Mouse (Mus musculus) kidney, adult 2 months (tissue): Measurements from ENCODE around the gene Pde4d. TPM values are rescaled to one million over a fixed set of nuclear protein-coding genes. Genes with fewer than 3 reads are reported as not detected.

Experiments
- DNase-seq: peaks from one replicate; pipeline ENCODE4 v3.0.0; 2021
- H3K27ac ChIP-seq: fragments of 200-500 bp; 2 replicates; pipeline ENCODE4 v1.5.1; 2012; ENCODE audit warnings: low read depth, low read length, control low read depth, inconsistent platforms; ENCODE audit not compliant: insufficient read depth
- H3K27me3 ChIP-seq: fragments of 200-500 bp; replicated peaks from 2 replicates; pipeline ENCODE4 v1.6.1; 2012; ENCODE audit warnings: mild to moderate bottlenecking, moderate library complexity, low read length, inconsistent platforms; ENCODE audit not compliant: control insufficient read depth, insufficient read depth
- H3K36me3 ChIP-seq: fragments of 200-500 bp; 2 replicates; pipeline ENCODE4 v1.6.1; 2012; ENCODE audit warnings: mild to moderate bottlenecking, moderate library complexity, low read length, inconsistent platforms; ENCODE audit not compliant: control insufficient read depth, insufficient read depth
- H3K4me1 ChIP-seq: fragments of 200-500 bp; 2 replicates; pipeline ENCODE4 v1.6.1; 2011; ENCODE audit warnings: low read length; ENCODE audit not compliant: control insufficient read depth, insufficient read depth
- H3K4me3 ChIP-seq: fragments of 200-500 bp; 2 replicates; pipeline ENCODE4 v1.5.1; 2011; ENCODE audit warnings: mild to moderate bottlenecking, low read depth, low read length, control low read depth; ENCODE audit not compliant: insufficient read depth
- CTCF ChIP-seq: fragments of 200-500 bp; conservative IDR thresholded peaks from 2 replicates; pipeline ENCODE4 v1.5.1; 2011; ENCODE audit warnings: low read depth, mild to moderate bottlenecking, control low read depth, low read length, moderate library complexity, mixed read lengths; ENCODE audit not compliant: insufficient read depth, insufficient read length
- POLR2A ChIP-seq: fragments of 200-500 bp; IDR thresholded peaks from one replicate; pipeline ENCODE4 v1.6.1; 2011; ENCODE audit warnings: low read depth, low read length, control low read depth
- WGBS: fragments of 180-500 bp; shearing (Covaris S2); methylation state at CpG from one replicate; pipeline ENCODE4 v1.1.7; 2018; 5-methylcytosine and 5-hydroxymethylcytosine counted together
- polyA plus RNA-seq: library from polyadenylated mRNA; depleted of rRNA; stranded (reverse); fragments of >200 nt; gene quantifications from 2 replicates; pipeline ENCODE4 v1.2.3, GENCODE M21; 2012

Gene Pde4d
- polyA plus RNA-seq, 1 experiment: 18.3 TPM

DNA sequence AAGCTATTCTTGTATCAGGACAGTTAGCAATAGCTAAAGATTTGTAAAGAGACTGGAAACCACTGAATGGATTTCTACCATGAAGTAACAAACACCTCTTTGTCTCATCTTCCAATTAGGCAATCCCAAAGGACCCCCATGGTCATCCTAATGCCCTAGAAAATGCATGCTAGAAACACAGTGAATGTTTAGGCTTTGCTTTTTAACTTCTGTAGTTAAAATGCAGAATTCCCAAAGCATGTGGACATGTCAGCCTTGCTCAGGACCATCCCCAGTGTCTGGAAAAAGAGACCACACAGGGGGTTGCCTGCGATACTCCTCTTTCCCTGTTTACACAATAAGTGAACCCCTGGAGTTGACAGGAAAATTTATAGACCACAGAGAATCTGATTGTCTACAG, 926.9 kb downstream of the Pde4d start:
- Histone ChIP-seq H3K36me3 (no peaks in the 10 kb centered on the region), H3K4me3 (no peak overlapping the region), H3K27me3 (no peaks in the 10 kb centered on the region), H3K27ac (no peak overlapping the region), H3K4me1 (no peaks in the 10 kb centered on the region)
- 46% methylated on average over 1 of the region's 1 CpGs for WGBS
- TF ChIP-seq POLR2A (no peak), CTCF (no peak)
- no peak for DNase-seq

GRCm38 (mm10) chr13:109380149-109380548, 930.4 kb downstream of the Pde4d start:
- Histone ChIP-seq H3K36me3 (no peaks in the 10 kb centered on the region), H3K4me3 (no peak overlapping the region), H3K27me3 (no peaks in the 10 kb centered on the region), H3K27ac (no peak overlapping the region), H3K4me1 (no peaks in the 10 kb centered on the region)
- DNase-seq: no peak
- WGBS: 95% methylated on average over 2 of the region's 2 CpGs
- TF ChIP-seq POLR2A (no peak), CTCF (no peak)

- H3K27ac ChIP-seq: no peak overlapping the region
- DNase-seq: no peak
These were observed 939.0 kb downstream of the Pde4d start for GRCm38 (mm10) chr13:109388626-109389220.

GRCm38 (mm10) chr13:109402396-109402795, 952.6 kb downstream of the Pde4d start:
- DNase-seq: peak; percentile 71
- TF ChIP-seq POLR2A (no peak), CTCF (no peak)
- Histone ChIP-seq H3K27me3 (no peaks in the 10 kb centered on the region), H3K36me3 (no peaks in the 10 kb centered on the region), H3K4me1 (0 out of 2 replicates have a peak, but pooled peaks cover 2% of the 10 kb centered on the region), H3K4me3 (no peak overlapping the region), H3K27ac (no peak overlapping the region)
- 60% methylated on average over 4 of the region's 4 CpGs for WGBS

More at GRCm38 (mm10) chr13:109388626-109389220, 939.0 kb downstream of the Pde4d start:
- H3K36me3 ChIP-seq: no peaks in the 10 kb centered on the region
- H3K4me3 ChIP-seq: no peak overlapping the region
- WGBS: 45% methylated on average over 8 of the region's 8 CpGs
- no peaks in the 10 kb centered on the region for H3K27me3 ChIP-seq
- no peak for TF ChIP-seq CTCF
- no peak for TF ChIP-seq POLR2A
- H3K4me1 ChIP-seq: no peaks in the 10 kb centered on the region

GRCm38 (mm10) chr13:109402936-109403335, 953.2 kb downstream of the Pde4d start:
- TF ChIP-seq CTCF (no peak), POLR2A (no peak)
- WGBS: 62% methylated on average over 2 of the region's 2 CpGs

DNA sequence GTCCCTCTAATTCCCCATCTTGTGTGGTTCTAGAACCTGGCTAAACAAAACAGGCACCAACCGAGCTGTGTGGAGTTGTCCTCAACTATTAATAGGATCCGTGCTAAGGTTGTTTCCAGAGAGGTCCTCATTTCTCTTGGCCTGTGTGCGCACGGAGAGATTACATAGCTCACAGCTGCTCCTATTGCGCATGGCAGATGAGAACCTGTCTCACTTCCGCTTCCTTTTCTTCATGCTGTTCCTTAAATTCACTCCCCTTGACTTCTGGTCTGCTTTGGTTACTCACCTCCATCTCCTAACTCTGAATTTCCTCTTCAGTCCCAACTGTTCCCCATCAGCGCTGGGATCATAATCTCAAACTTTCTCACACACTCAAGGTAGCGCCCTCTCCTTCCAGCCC, 956.6 kb downstream of the Pde4d start:
- TF ChIP-seq CTCF (no peak), POLR2A (no peak)
- no peaks in the 10 kb centered on the region for H3K27me3 ChIP-seq
- DNase-seq: no peak
- no peak overlapping the region for H3K4me3 ChIP-seq
- H3K4me1 ChIP-seq: 0 out of 2 replicates have a peak, but pooled peaks cover 2% of the 10 kb centered on the region
- H3K36me3 ChIP-seq: no peaks in the 10 kb centered on the region
- WGBS: 91% methylated on average over 8 of the region's 8 CpGs
- H3K27ac ChIP-seq: no peak overlapping the region

More at GRCm38 (mm10) chr13:109402936-109403335, 953.2 kb downstream of the Pde4d start:
- H3K4me3 ChIP-seq: no peak overlapping the region
- H3K4me1 ChIP-seq: 0 out of 2 replicates have a peak, but pooled peaks cover 2% of the 10 kb centered on the region
- DNase-seq: no peak
- H3K27me3 ChIP-seq: no peaks in the 10 kb centered on the region
- H3K36me3 ChIP-seq: no peaks in the 10 kb centered on the region
- H3K27ac ChIP-seq: no peak overlapping the region

- Histone ChIP-seq H3K4me3 (no peak overlapping the region), H3K4me1 (0 out of 2 replicates have a peak, but pooled peaks cover 2% of the 10 kb centered on the region), H3K36me3 (no peaks in the 10 kb centered on the region), H3K27me3 (no peaks in the 10 kb centered on the region), H3K27ac (no peak overlapping the region)
- TF ChIP-seq POLR2A: no peak
- TF ChIP-seq CTCF: no peak
- DNase-seq: no peak
- WGBS: 84% methylated on average over 3 of the region's 3 CpGs
These were observed 957.6 kb downstream of the Pde4d start for GRCm38 (mm10) chr13:109407371-109407770.

DNA sequence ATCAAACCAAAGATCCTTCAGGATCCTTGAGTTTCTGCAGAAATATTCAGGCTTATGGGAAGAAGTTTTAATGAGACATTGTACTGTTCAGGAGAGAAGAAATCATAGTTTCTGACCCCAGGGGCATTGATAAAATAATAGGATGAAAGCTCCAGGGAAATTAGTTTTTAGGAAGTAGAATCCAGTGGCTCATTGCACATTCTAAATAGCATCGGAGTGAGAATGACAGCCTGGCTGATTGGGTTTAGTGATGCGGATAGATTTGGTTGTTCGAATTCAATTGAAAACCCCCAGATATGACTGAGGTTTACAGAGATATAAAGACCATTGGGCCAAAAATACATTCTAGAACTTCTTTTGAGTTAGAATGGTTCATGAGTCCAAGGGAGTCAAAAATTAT, 970.7 kb downstream of the Pde4d start:
- H3K27me3 ChIP-seq: no peaks in the 10 kb centered on the region
- H3K27ac ChIP-seq: no peak overlapping the region
- WGBS: 83% methylated on average over 3 of the region's 3 CpGs
- no peak for DNase-seq
- no peak overlapping the region for H3K4me3 ChIP-seq
- TF ChIP-seq CTCF: no peak
- TF ChIP-seq POLR2A: no peak
- H3K36me3 ChIP-seq: no peaks in the 10 kb centered on the region; the same call in 1 of the 2 replicates
- H3K4me1 ChIP-seq: no peaks in the 10 kb centered on the region
